Mouse (Mus musculus) liver, embryonic 14.5 days (tissue): Measurements from ENCODE around the gene Zfp950. TPM values are rescaled to one million over a fixed set of nuclear protein-coding genes. Genes with fewer than 3 reads are reported as not detected.

ENCODE experiments used
- ATAC-seq: fragments of 200-750 bp; cut with Nextera tagmentation; 2 replicates; pipeline ENCODE4 v1.8.0; 2017; ENCODE audit warnings: moderate number of reproducible peaks, mild to moderate bottlenecking, moderate library complexity; ENCODE audit not compliant: insufficient read depth
- DNase-seq, 3 experiments: peaks; one replicate each; pipeline ENCODE4 v3.0.0-alpha.2; 2012 to 2013; ENCODE audit warnings: low read depth in 3 of 3, low spot score in 3 of 3
- H3K27ac ChIP-seq: fragments of 300-500 bp; sonication (generic); 2 replicates; pipeline ENCODE4 v1.5.1; 2014; ENCODE audit warnings: moderate library complexity, mild to moderate bottlenecking, control low read depth, inconsistent platforms
- H3K27me3 ChIP-seq: fragments of 300-500 bp; sonication (generic); 2 replicates; pipeline ENCODE4 v1.6.1; 2014; ENCODE audit warnings: mild to moderate bottlenecking, low read length, moderate library complexity; ENCODE audit not compliant: control insufficient read depth, insufficient read depth
- H3K36me3 ChIP-seq: fragments of 300-500 bp; sonication (generic); replicated peaks from 2 replicates; pipeline ENCODE4 v1.6.1; 2014; ENCODE audit warnings: low read depth; ENCODE audit not compliant: control insufficient read depth, insufficient read depth
- H3K4me1 ChIP-seq, 2 experiments: fragments of 200-500 bp in 1 of 2; fragments of 300-500 bp in 1 of 2; sonication (generic) in 1 of 2; replicated peaks; 2 replicates each; pipeline ENCODE4 v1.6.1; 2012 to 2014; ENCODE audit warnings: antibody characterized with exemption in 1 of 2, inconsistent platforms in 1 of 2, low read length in 1 of 2; ENCODE audit not compliant: control insufficient read depth in 2 of 2, insufficient read depth in 2 of 2
- H3K4me2 ChIP-seq: fragments of 300-500 bp; sonication (generic); 2 replicates; pipeline ENCODE4 v1.6.1; 2014; ENCODE audit warnings: low read depth, mild to moderate bottlenecking, control low read depth, moderate library complexity
- H3K4me3 ChIP-seq, 2 experiments: fragments of 200-500 bp in 1 of 2; fragments of 300-500 bp in 1 of 2; sonication (generic) in 1 of 2; 2 replicates each; pipeline ENCODE4 v1.5.1; 2012 to 2014; ENCODE audit warnings: low read depth in 2 of 2, low read length in 2 of 2, mild to moderate bottlenecking in 2 of 2, control low read depth in 1 of 2, inconsistent platforms in 1 of 2, moderate library complexity in 1 of 2; ENCODE audit not compliant: insufficient read depth in 1 of 2
- H3K9ac ChIP-seq: fragments of 300-500 bp; sonication (generic); replicated peaks from 2 replicates; pipeline ENCODE4 v1.6.1; 2014; ENCODE audit warnings: mild to moderate bottlenecking, control low read depth, moderate library complexity
- H3K9me3 ChIP-seq: fragments of 300-500 bp; sonication (generic); 2 replicates; pipeline ENCODE4 v1.6.1; 2016; ENCODE audit warnings: low read length, mixed read lengths; ENCODE audit not compliant: control insufficient read depth
- CTCF ChIP-seq: IDR thresholded peaks from 2 replicates; pipeline ENCODE4 v1.5.1; 2016; ENCODE audit warnings: antibody characterized with exemption, low read depth, control low read depth
- EP300 ChIP-seq: IDR thresholded peaks from 2 replicates; pipeline ENCODE4 v1.6.1; 2016; ENCODE audit warnings: antibody characterized with exemption, low read depth
- WGBS: fragments of 180-500 bp; shearing (Covaris S2); extraction: QIAGEN DNeasy Blood & Tissue Kit; methylation state at CpG from one replicate; pipeline ENCODE4 v1.1.7; 2014; ENCODE audit not compliant: insufficient replicate concordance; 5-methylcytosine and 5-hydroxymethylcytosine counted together
- polyA plus RNA-seq, 2 experiments: library from polyadenylated mRNA; depleted of rRNA in 1 of 2; stranded (reverse) in 1 of 2; unstranded in 1 of 2; fragments of >200 nt; fragmentation: Nextera tagmentation in 1 of 2; extraction: Ambion mirVana in 1 of 2; gene quantifications; 2 replicates each; pipeline versions ENCODE4 v1.2.1 to v1.2.3; 2012 to 2014

Gene Zfp950
- polyA plus RNA-seq, 2 experiments: 5.7 to 10.5 TPM

- WGBS: 53% methylated on average over 2 of the region's 2 CpGs
- DNase-seq (no peak), ATAC-seq (no peak)
- TF ChIP-seq EP300: no peak
- TF ChIP-seq CTCF: no peak
- Histone ChIP-seq H3K4me3 (no peak overlapping the region), H3K9ac (no peak overlapping the region), H3K4me2 (no peak overlapping the region), H3K9me3 (no peaks in the 10 kb centered on the region), H3K27me3 (no peaks in the 10 kb centered on the region), H3K36me3 (no peaks in the 10 kb centered on the region), H3K27ac (no peak overlapping the region), H3K4me1 (no peaks in the 10 kb centered on the region)
Observed at GRCm38 (mm10) chr19:61021502-61021901, 119.1 kb downstream of the Zfp950 start.

- 43% methylated on average over 1 of the region's 1 CpGs for WGBS
- Histone ChIP-seq H3K27ac (no peak overlapping the region), H3K27me3 (no peaks in the 10 kb centered on the region), H3K9me3 (no peaks in the 10 kb centered on the region), H3K4me2 (no peak overlapping the region), H3K36me3 (no peaks in the 10 kb centered on the region), H3K4me3 (no peak overlapping the region), H3K9ac (no peak overlapping the region), H3K4me1 (no peaks in the 10 kb centered on the region)
- TF ChIP-seq CTCF (no peak), EP300 (no peak)
- DNase-seq (no peak), ATAC-seq (no peak)
Observed at GRCm38 (mm10) chr19:61017477-61018266, 123.0 kb downstream of the Zfp950 start.

GRCm38 (mm10) chr19:61009266-61009665, 131.4 kb downstream of the Zfp950 start:
- TF ChIP-seq EP300 (no peak), CTCF (no peak)
- Histone ChIP-seq H3K4me2 (no peak overlapping the region), H3K4me3 (no peak overlapping the region), H3K9ac (no peak overlapping the region), H3K27ac (no peak overlapping the region), H3K9me3 (no peaks in the 10 kb centered on the region), H3K36me3 (no peaks in the 10 kb centered on the region), H3K27me3 (no peaks in the 10 kb centered on the region), H3K4me1 (no peaks in the 10 kb centered on the region)
- no peak for DNase-seq
- ATAC-seq: no peak
- 66% methylated on average over 2 of the region's 2 CpGs for WGBS

Other genes starting within 250 kb of the Zfp950 start
- 0.02 TPM in 1 of 2 replicates, not detected in the other for gene Gm7102, start 35.5 kb upstream of the Zfp950 start, polyA plus RNA-seq (2012; rRNA removed)
- gene Gm7102, start 35.5 kb upstream of the Zfp950 start, polyA plus RNA-seq (2014; fragmentation: Nextera tagmentation; extraction: Ambion mirVana): not detected in 2 replicates
- not detected in 2 replicates for gene Gm6020, start 43.0 kb upstream of the Zfp950 start, polyA plus RNA-seq (2012; rRNA removed)
- gene Gm6020, start 43.0 kb upstream of the Zfp950 start, polyA plus RNA-seq (2014; fragmentation: Nextera tagmentation; extraction: Ambion mirVana): not detected in 2 replicates
- gene Csf2ra, start 87.6 kb upstream of the Zfp950 start, polyA plus RNA-seq (2012; rRNA removed): 20.2 and 26.0 TPM in 2 replicates
- gene Csf2ra, start 87.6 kb upstream of the Zfp950 start, polyA plus RNA-seq (2014; fragmentation: Nextera tagmentation; extraction: Ambion mirVana): 4.4 and 4.7 TPM in 2 replicates
- not detected in 2 replicates for gene Gm21060, start 156.2 kb upstream of the Zfp950 start, polyA plus RNA-seq (2012; rRNA removed)
- not detected in 2 replicates for gene Gm21060, start 156.2 kb upstream of the Zfp950 start, polyA plus RNA-seq (2014; fragmentation: Nextera tagmentation; extraction: Ambion mirVana)